Mouse (Mus musculus) neural tube, embryonic 14.5 days (tissue): Measurements from ENCODE around the gene Fry. TPM values are rescaled to one million over a fixed set of nuclear protein-coding genes. Genes with fewer than 3 reads are reported as not detected.
A peak's percentile ranks its signal among the peaks of the same experiment; 100 is the strongest.

ENCODE experiments used
- ATAC-seq: fragments of 200-750 bp; cut with Nextera tagmentation; 2 replicates; pipeline ENCODE4 v1.8.0; 2017; ENCODE audit warnings: low read depth, mild to moderate bottlenecking, moderate TSS enrichment, moderate library complexity
- H3K27ac ChIP-seq: fragments of 300-500 bp; sonication (generic); 2 replicates; pipeline ENCODE4 v1.5.1; 2014; ENCODE audit warnings: low read depth, mild to moderate bottlenecking, control low read depth, low read length, moderate library complexity, mixed read lengths
- H3K27me3 ChIP-seq: fragments of 300-500 bp; sonication (generic); 2 replicates; pipeline ENCODE4 v1.6.1; 2014; ENCODE audit warnings: low read length; ENCODE audit not compliant: control insufficient read depth, insufficient read depth
- H3K36me3 ChIP-seq: fragments of 300-500 bp; sonication (generic); 2 replicates; pipeline ENCODE4 v1.6.1; 2014; ENCODE audit warnings: low read length, mixed read lengths; ENCODE audit not compliant: control insufficient read depth, insufficient read depth
- H3K4me1 ChIP-seq: fragments of 300-500 bp; sonication (generic); 2 replicates; pipeline ENCODE4 v1.6.1; 2014; ENCODE audit warnings: low read length; ENCODE audit not compliant: control insufficient read depth, insufficient read depth
- H3K4me2 ChIP-seq: fragments of 300-500 bp; sonication (generic); 2 replicates; pipeline ENCODE4 v1.6.1; 2014; ENCODE audit warnings: mild to moderate bottlenecking, low read depth, low read length, control low read depth
- H3K4me3 ChIP-seq: fragments of 300-500 bp; sonication (generic); 2 replicates; pipeline ENCODE4 v1.5.1; 2014; ENCODE audit warnings: low read depth, low read length, control low read depth, mixed read lengths
- H3K9ac ChIP-seq: fragments of 300-500 bp; sonication (generic); replicated peaks from 2 replicates; pipeline ENCODE4 v1.6.1; 2014; ENCODE audit warnings: low read depth, mild to moderate bottlenecking, control low read depth, low read length, mixed read lengths
- H3K9me3 ChIP-seq: fragments of 300-500 bp; sonication (generic); 2 replicates; pipeline ENCODE4 v1.6.1; 2016; ENCODE audit warnings: low read length; ENCODE audit not compliant: control insufficient read depth
- WGBS: fragments of 180-500 bp; shearing (Covaris S2); extraction: QIAGEN DNeasy Blood & Tissue Kit; methylation state at CpG from one replicate; pipeline ENCODE4 v1.1.7; 2014; 5-methylcytosine and 5-hydroxymethylcytosine counted together
- polyA plus RNA-seq: library from polyadenylated mRNA; unstranded; fragments of >200 nt; fragmentation: Nextera tagmentation; extraction: Ambion mirVana; gene quantifications from 2 replicates; pipeline ENCODE4 v1.2.1, GENCODE M21; 2014

Gene Fry
- polyA plus RNA-seq, 1 experiment from 2014 or later, result 85.1 TPM

DNA sequence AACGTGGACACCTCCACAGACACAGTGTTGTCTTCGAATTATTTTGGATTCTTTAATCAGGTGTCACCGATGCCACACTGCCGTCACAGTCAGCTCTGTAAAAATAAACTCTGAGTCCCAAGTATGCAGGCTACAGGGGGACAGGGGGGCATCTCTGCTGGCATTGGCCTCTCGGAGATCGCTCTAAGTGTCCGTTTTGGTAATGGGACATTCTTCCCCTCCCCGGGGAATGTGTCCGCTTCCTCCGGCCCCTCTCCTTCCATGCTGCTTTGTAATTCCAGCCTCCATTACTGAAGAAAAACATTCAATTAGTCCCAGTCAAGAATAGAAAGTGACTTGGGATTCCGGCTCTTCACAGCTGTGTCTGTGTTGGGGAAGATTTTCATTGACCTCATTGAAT is 175.9 kb downstream of the Fry start:
- no peak overlapping the region for H3K4me2 ChIP-seq
- H3K9ac ChIP-seq, result no peak overlapping the region
- 57% methylated on average over 11 of the region's 11 CpGs for WGBS
- no peak overlapping the region for H3K27ac ChIP-seq
- H3K9me3 ChIP-seq, result no peaks in the 10 kb centered on the region
- H3K36me3 ChIP-seq, result no peaks in the 10 kb centered on the region
- H3K4me1 ChIP-seq, result peaks cover 17% of the 10 kb centered on the region
- no peaks in the 10 kb centered on the region for H3K27me3 ChIP-seq
- ATAC-seq, result no peak
- no peak overlapping the region for H3K4me3 ChIP-seq

GRCm38 (mm10) chr5:150295096-150295495 is 176.7 kb downstream of the Fry start:
- Histone ChIP-seq H3K4me2 (no peak overlapping the region), H3K27me3 (no peaks in the 10 kb centered on the region), H3K27ac (no peak overlapping the region), H3K36me3 (no peaks in the 10 kb centered on the region), H3K4me1 (peaks cover 22% of the 10 kb centered on the region), H3K4me3 (no peak overlapping the region), H3K9me3 (no peaks in the 10 kb centered on the region), H3K9ac (no peak overlapping the region)
- 86% methylated on average over 11 of the region's 11 CpGs for WGBS
- no peak for ATAC-seq

DNA sequence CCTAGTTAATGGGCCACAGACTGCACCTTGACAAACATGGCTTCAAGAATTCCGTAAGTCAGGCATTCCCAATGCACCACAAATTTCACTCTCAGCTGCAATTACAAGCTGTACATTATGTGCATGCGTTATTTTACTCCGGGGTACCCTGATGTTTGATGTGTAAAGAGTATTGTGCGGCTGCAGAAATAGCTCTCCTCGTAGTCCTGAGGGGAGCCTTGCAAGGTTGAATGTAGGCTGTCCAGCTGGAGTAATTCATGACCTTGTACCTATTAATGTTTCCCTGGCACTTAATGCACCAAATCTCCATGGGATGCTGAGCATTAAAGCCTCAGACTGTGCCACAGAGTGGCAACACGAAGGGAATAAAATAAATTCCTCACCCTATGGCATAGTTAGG is 180.5 kb downstream of the Fry start:
- no peaks in the 10 kb centered on the region for H3K27me3 ChIP-seq
- H3K4me3 ChIP-seq, result no peak overlapping the region
- ATAC-seq, result peak; percentile 67; the same call in 1 of the 2 replicates
- H3K36me3 ChIP-seq, result no peaks in the 10 kb centered on the region
- peaks cover 18% of the 10 kb centered on the region for H3K4me1 ChIP-seq
- H3K9me3 ChIP-seq, result no peaks in the 10 kb centered on the region
- WGBS, result 25% methylated on average over 6 of the region's 6 CpGs
- no peak overlapping the region for H3K9ac ChIP-seq
- H3K27ac ChIP-seq, result peak overlapping the region; percentile 55
- H3K4me2 ChIP-seq, result no peak overlapping the region

DNA sequence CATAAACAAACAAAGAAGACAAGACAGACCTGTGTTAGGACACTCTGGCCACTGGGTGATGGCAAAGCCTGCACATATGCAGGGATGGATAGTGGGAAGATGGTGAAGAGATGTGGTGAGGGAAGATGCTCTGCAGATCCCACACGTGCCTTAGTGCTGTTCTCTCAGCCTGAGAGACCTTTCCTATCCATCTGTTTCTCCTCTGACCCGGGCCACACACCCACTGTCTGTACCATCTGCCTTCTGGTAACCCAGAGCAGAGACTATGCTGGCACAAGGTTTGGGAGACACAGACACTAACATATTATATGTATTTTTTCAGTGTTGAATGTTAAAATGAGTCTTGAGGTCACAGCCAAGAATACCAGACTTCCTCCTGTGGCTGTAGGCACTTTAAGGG is 183.7 kb downstream of the Fry start:
- Histone ChIP-seq H3K4me3 (no peak overlapping the region), H3K4me1 (peaks cover 16% of the 10 kb centered on the region), H3K27ac (no peak overlapping the region), H3K4me2 (no peak overlapping the region), H3K36me3 (peaks cover 2% of the 10 kb centered on the region; the same call in 1 of the 2 replicates), H3K27me3 (no peaks in the 10 kb centered on the region), H3K9me3 (no peaks in the 10 kb centered on the region), H3K9ac (no peak overlapping the region)
- WGBS, result 82% methylated on average over 2 of the region's 2 CpGs
- no peak for ATAC-seq

DNA sequence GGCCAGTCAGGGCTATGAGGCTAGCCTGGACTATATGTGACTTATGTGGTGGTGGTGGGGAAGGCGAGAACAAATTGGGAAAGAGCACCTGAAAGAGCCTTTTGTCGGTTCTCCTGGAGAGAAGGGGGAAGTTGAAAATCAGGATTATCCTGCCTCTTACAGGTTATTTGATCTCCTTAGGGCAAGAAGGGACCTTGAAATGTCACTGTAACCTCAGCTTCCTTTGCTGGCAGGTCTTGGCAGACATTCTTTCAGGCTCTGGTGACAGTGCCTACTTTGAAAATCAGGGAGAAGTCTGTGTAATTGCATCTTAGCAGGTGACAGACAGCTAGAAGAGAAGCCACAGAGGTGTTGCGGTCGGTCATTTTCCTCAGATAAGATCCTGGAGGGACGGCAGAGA is 184.6 kb downstream of the Fry start:
- peaks cover 2% of the 10 kb centered on the region; the same call in 1 of the 2 replicates for H3K36me3 ChIP-seq
- H3K9ac ChIP-seq, result no peak overlapping the region
- H3K4me2 ChIP-seq, result no peak overlapping the region
- peaks cover 16% of the 10 kb centered on the region for H3K4me1 ChIP-seq
- no peaks in the 10 kb centered on the region for H3K27me3 ChIP-seq
- H3K4me3 ChIP-seq, result no peak overlapping the region
- no peaks in the 10 kb centered on the region for H3K9me3 ChIP-seq
- H3K27ac ChIP-seq, result no peak overlapping the region
- no peak for ATAC-seq
- WGBS, result 82% methylated on average over 5 of the region's 5 CpGs

DNA sequence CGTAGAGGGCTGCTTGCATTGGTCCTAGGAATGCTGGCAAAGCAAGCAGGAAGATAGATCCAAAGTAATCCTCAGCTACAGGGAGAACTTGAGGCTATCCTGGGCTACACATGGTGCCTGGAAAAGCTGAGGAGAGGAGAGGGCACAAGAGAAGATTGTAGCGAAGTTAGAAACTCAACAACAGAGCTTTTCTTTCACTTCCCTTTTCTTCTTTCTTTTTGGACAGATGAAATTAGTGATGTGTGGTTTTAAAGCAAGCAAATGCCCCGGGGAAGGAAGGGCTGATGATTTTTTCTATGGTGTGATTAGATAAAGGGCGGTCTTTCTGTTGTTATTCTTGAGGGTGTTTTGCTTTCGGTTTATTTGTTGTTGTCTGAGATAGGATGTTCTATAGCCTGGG is 188.1 kb downstream of the Fry start:
- no peaks in the 10 kb centered on the region for H3K9me3 ChIP-seq
- no peaks in the 10 kb centered on the region for H3K27me3 ChIP-seq
- no peak overlapping the region for H3K4me3 ChIP-seq
- no peak overlapping the region for H3K27ac ChIP-seq
- no peak for ATAC-seq
- peaks cover 2% of the 10 kb centered on the region; the same call in 1 of the 2 replicates for H3K36me3 ChIP-seq
- 92% methylated on average over 5 of the region's 5 CpGs for WGBS
- no peaks in the 10 kb centered on the region for H3K4me1 ChIP-seq
- no peak overlapping the region for H3K9ac ChIP-seq
- H3K4me2 ChIP-seq, result no peak overlapping the region

GRCm38 (mm10) chr5:150313229-150313628 is 194.8 kb downstream of the Fry start:
- Histone ChIP-seq H3K4me3 (no peak overlapping the region), H3K9ac (no peak overlapping the region), H3K4me1 (no peaks in the 10 kb centered on the region), H3K27me3 (no peaks in the 10 kb centered on the region), H3K27ac (peak overlapping the region; percentile 16; the same call in 1 of the 2 replicates), H3K9me3 (no peaks in the 10 kb centered on the region), H3K4me2 (no peak overlapping the region), H3K36me3 (no peaks in the 10 kb centered on the region)
- 82% methylated on average over 2 of the region's 2 CpGs for WGBS
- ATAC-seq, result no peak

- Histone ChIP-seq H3K4me1 (no peaks in the 10 kb centered on the region), H3K9ac (no peak overlapping the region), H3K4me2 (no peak overlapping the region), H3K4me3 (no peak overlapping the region), H3K27ac (no peak overlapping the region), H3K36me3 (no peaks in the 10 kb centered on the region), H3K9me3 (no peaks in the 10 kb centered on the region), H3K27me3 (no peaks in the 10 kb centered on the region)
- ATAC-seq, result no peak
- WGBS, result 96% methylated on average over 6 of the region's 6 CpGs
Observed at GRCm38 (mm10) chr5:150314582-150314981, 196.1 kb downstream of the Fry start.

GRCm38 (mm10) chr5:150325411-150325810 is 207.0 kb downstream of the Fry start:
- ATAC-seq, result no peak
- H3K4me1 ChIP-seq, result no peaks in the 10 kb centered on the region
- H3K4me3 ChIP-seq, result no peak overlapping the region
- no peak overlapping the region for H3K4me2 ChIP-seq
- no peak overlapping the region for H3K9ac ChIP-seq
- no peaks in the 10 kb centered on the region for H3K27me3 ChIP-seq
- H3K36me3 ChIP-seq, result no peaks in the 10 kb centered on the region; the same call in 1 of the 2 replicates
- WGBS, result 57% methylated on average over 5 of the region's 5 CpGs
- H3K9me3 ChIP-seq, result no peaks in the 10 kb centered on the region
- H3K27ac ChIP-seq, result no peak overlapping the region
